In genomic region chr11:98709001-98709741, GRCm38 (mm10) we compare ENCODE assay signal across 7 mouse cellular contexts. TPM values are rescaled to one million over a fixed set of nuclear protein-coding genes. Genes with fewer than 3 reads are reported as not detected.
A peak's percentile ranks its signal among the peaks of the same experiment; 100 is the strongest.
DNase-seq lines count a peak whose midpoint lies in the region; ATAC-seq and TF ChIP-seq lines count a peak whose summit lies in the region.

No protein-coding gene starts in this region.

- H3K4me1 ChIP-seq in E14TG2a.4 (replicated peaks; ENCODE audit: low read depth, low read length): peaks cover 77% of the 10 kb centered on the region
- peaks cover 21% of the 10 kb centered on the region for H3K4me1 ChIP-seq in heart, postnatal 0 days (ENCODE audit: control insufficient read depth, insufficient read depth)
- H3K4me1 ChIP-seq in liver, embryonic 15.5 days (replicated peaks): peaks cover 42% of the 10 kb centered on the region
- peaks cover 28% of the 10 kb centered on the region for H3K4me1 ChIP-seq in stomach, embryonic 15.5 days

- H3K9me3 ChIP-seq in E14TG2a.4 (ENCODE audit: low read length): no peaks in the 10 kb centered on the region
- H3K9me3 ChIP-seq in heart, postnatal 0 days (replicated peaks; ENCODE audit: control insufficient read depth, low read length): no peaks in the 10 kb centered on the region
- H3K9me3 ChIP-seq in liver, embryonic 15.5 days (replicated peaks): no peaks in the 10 kb centered on the region
- no peaks in the 10 kb centered on the region for H3K9me3 ChIP-seq in stomach, embryonic 15.5 days

- TF ChIP-seq CTCF in E14TG2a.4 (conservative IDR thresholded peaks at IDR 0.05; ENCODE audit: low read length): no peak
- no peak for TF ChIP-seq CTCF in heart, postnatal 0 days (IDR thresholded peaks at IDR 0.05; ENCODE audit: low read depth)

- H3K36me3 ChIP-seq in E14TG2a.4 (ENCODE audit: insufficient read depth, low read length): peaks cover 96% of the 10 kb centered on the region
- peaks cover 56% of the 10 kb centered on the region for H3K36me3 ChIP-seq in heart, postnatal 0 days (replicated peaks; ENCODE audit: control insufficient read depth, insufficient read depth, low read length)
- peaks cover 78% of the 10 kb centered on the region for H3K36me3 ChIP-seq in liver, embryonic 15.5 days (replicated peaks)
- peaks cover 43% of the 10 kb centered on the region for H3K36me3 ChIP-seq in stomach, embryonic 15.5 days

- no peak for TF ChIP-seq EP300 in heart, postnatal 0 days (IDR thresholded peaks at IDR 0.05; ENCODE audit: low read depth)

- peak overlapping the region; percentile 8; the same call in 1 of the 2 replicates for H3K4me2 ChIP-seq in heart, postnatal 0 days (ENCODE audit: low read depth, low read length)
- H3K4me2 ChIP-seq in liver, embryonic 15.5 days: no peak overlapping the region
- no peak overlapping the region for H3K4me2 ChIP-seq in stomach, embryonic 15.5 days

- H3K27ac ChIP-seq in heart, postnatal 0 days (ENCODE audit: low read depth): peak overlapping the region; percentile 75
- peak overlapping the region; percentile 48 for H3K27ac ChIP-seq in liver, embryonic 15.5 days (replicated peaks)
- H3K27ac ChIP-seq in stomach, embryonic 15.5 days: peak overlapping the region; percentile 69; the same call in 1 of the 2 replicates

- peak overlapping the region; percentile 26; the same call in 1 of the 2 replicates for H3K4me3 ChIP-seq in E14TG2a.4 (replicated peaks; ENCODE audit: low read length)
- no peak overlapping the region for H3K4me3 ChIP-seq in heart, postnatal 0 days (ENCODE audit: low read depth, low read length)
- no peak overlapping the region for H3K4me3 ChIP-seq in liver, embryonic 15.5 days (replicated peaks)
- no peak overlapping the region for H3K4me3 ChIP-seq in stomach, embryonic 15.5 days (replicated peaks)

- DNase-seq in 3134 (ENCODE audit: extremely low read depth, insufficient read length, low spot score): peak; percentile 90
- no peak for DNase-seq in heart, postnatal 0 days (ENCODE audit: low spot score)
- no peak for DNase-seq in layer of hippocampus, adult 18-20 months (ENCODE audit: low spot score in 2 of 2)
- DNase-seq in layer of hippocampus, postnatal 14 days (ENCODE audit: low spot score in 2 of 2): no peak

- H3K9ac ChIP-seq in heart, postnatal 0 days (replicated peaks; ENCODE audit: low read depth, low read length): no peak overlapping the region
- no peak overlapping the region for H3K9ac ChIP-seq in liver, embryonic 15.5 days
- no peak overlapping the region for H3K9ac ChIP-seq in stomach, embryonic 15.5 days

- no peaks in the 10 kb centered on the region for H3K27me3 ChIP-seq in E14TG2a.4 (ENCODE audit: insufficient read depth, low read length)
- H3K27me3 ChIP-seq in heart, postnatal 0 days (ENCODE audit: control insufficient read depth, insufficient read depth, low read length): no peaks in the 10 kb centered on the region
- H3K27me3 ChIP-seq in liver, embryonic 15.5 days: no peaks in the 10 kb centered on the region
- no peaks in the 10 kb centered on the region for H3K27me3 ChIP-seq in stomach, embryonic 15.5 days (replicated peaks)

- ATAC-seq in heart, postnatal 0 days (ENCODE audit: insufficient read depth, low read depth): no peak
- no peak for ATAC-seq in liver, embryonic 15.5 days (ENCODE audit: insufficient read depth)
- no peak for ATAC-seq in stomach, embryonic 15.5 days (ENCODE audit: insufficient read depth, low FRiP score, low read depth)

- WGBS in heart, postnatal 0 days: 40% methylated on average over 26 of the region's 26 CpGs
- 52% methylated on average over 26 of the region's 26 CpGs for WGBS in liver, embryonic 15.5 days (ENCODE audit: insufficient replicate concordance)
- whole genome bisulfite sequencing in stomach, embryonic 15.5 days: 72% methylated on average over 26 of the region's 26 CpGs

RNA-seq across cellular contexts. Expression of gene Csf3, which starts 8.1 kb away (rescaled TPM):
- 0.23 TPM in 1 of 2 replicates, not detected in the other for total RNA-seq in heart, postnatal 0 days (2014; rRNA removed; ENCODE audit: low replicate concordance)
- polyA plus RNA-seq in heart, postnatal 0 days (2015; fragmentation: Nextera tagmentation; extraction: Ambion mirVana): not detected in 2 replicates
- not detected in 2 replicates for polyA plus RNA-seq in liver, embryonic 15.5 days (2015; fragmentation: Nextera tagmentation; extraction: Ambion mirVana)
- not detected in 2 replicates for polyA plus RNA-seq in stomach, embryonic 15.5 days (2015; fragmentation: Nextera tagmentation; extraction: Ambion mirVana)
- total RNA-seq in layer of hippocampus, adult 18-20 months (2021): not detected
- total RNA-seq in layer of hippocampus, postnatal 14 days (2021): not detected

RNA-seq across cellular contexts. Expression of gene Med24, which starts 20.1 kb away (rescaled TPM):
- 39.9 and 48.0 TPM in 2 replicates for total RNA-seq in heart, postnatal 0 days (2014; rRNA removed; ENCODE audit: low replicate concordance)
- 21.9 and 23.3 TPM in 2 replicates for polyA plus RNA-seq in heart, postnatal 0 days (2015; fragmentation: Nextera tagmentation; extraction: Ambion mirVana)
- 24.2 and 27.7 TPM in 2 replicates for polyA plus RNA-seq in liver, embryonic 15.5 days (2015; fragmentation: Nextera tagmentation; extraction: Ambion mirVana)
- polyA plus RNA-seq in stomach, embryonic 15.5 days (2015; fragmentation: Nextera tagmentation; extraction: Ambion mirVana): 36.4 and 39.7 TPM in 2 replicates
- total RNA-seq in layer of hippocampus, adult 18-20 months (2021): 100 to 1,000 TPM; 126 TPM
- total RNA-seq in layer of hippocampus, postnatal 14 days (2021): 100 to 1,000 TPM; 109 to 110 TPM

RNA-seq across cellular contexts. Expression of gene Psmd3, which starts 26.8 kb away (rescaled TPM):
- total RNA-seq in heart, postnatal 0 days (2014; rRNA removed; ENCODE audit: low replicate concordance): 96.4 and 130 TPM in 2 replicates
- polyA plus RNA-seq in heart, postnatal 0 days (2015; fragmentation: Nextera tagmentation; extraction: Ambion mirVana): 134 and 147 TPM in 2 replicates
- 102 and 109 TPM in 2 replicates for polyA plus RNA-seq in liver, embryonic 15.5 days (2015; fragmentation: Nextera tagmentation; extraction: Ambion mirVana)
- polyA plus RNA-seq in stomach, embryonic 15.5 days (2015; fragmentation: Nextera tagmentation; extraction: Ambion mirVana): 180 and 190 TPM in 2 replicates
- 100 to 1,000 TPM; 126 to 131 TPM for total RNA-seq in layer of hippocampus, adult 18-20 months (2021)
- 100 to 1,000 TPM; 122 to 126 TPM for total RNA-seq in layer of hippocampus, postnatal 14 days (2021)

RNA-seq across cellular contexts. Expression of gene Thra, which starts 31.3 kb away (rescaled TPM):
- 188 and 234 TPM in 2 replicates for total RNA-seq in heart, postnatal 0 days (2014; rRNA removed; ENCODE audit: low replicate concordance)
- 40.8 and 44.0 TPM in 2 replicates for polyA plus RNA-seq in heart, postnatal 0 days (2015; fragmentation: Nextera tagmentation; extraction: Ambion mirVana)
- 7.2 and 7.6 TPM in 2 replicates for polyA plus RNA-seq in liver, embryonic 15.5 days (2015; fragmentation: Nextera tagmentation; extraction: Ambion mirVana)
- 42.7 and 44.7 TPM in 2 replicates for polyA plus RNA-seq in stomach, embryonic 15.5 days (2015; fragmentation: Nextera tagmentation; extraction: Ambion mirVana)
- 1,000 to 10,000 TPM; 1,110 to 1,111 TPM for total RNA-seq in layer of hippocampus, adult 18-20 months (2021)
- 1,000 to 10,000 TPM; 1,264 to 1,291 TPM for total RNA-seq in layer of hippocampus, postnatal 14 days (2021)

RNA-seq across cellular contexts. Expression of gene Gsdma, which starts 45.0 kb away (rescaled TPM):
- not detected in 2 replicates for total RNA-seq in heart, postnatal 0 days (2014; rRNA removed; ENCODE audit: low replicate concordance)
- not detected in 2 replicates for polyA plus RNA-seq in heart, postnatal 0 days (2015; fragmentation: Nextera tagmentation; extraction: Ambion mirVana)
- polyA plus RNA-seq in liver, embryonic 15.5 days (2015; fragmentation: Nextera tagmentation; extraction: Ambion mirVana): not detected in 2 replicates
- 0.18 and 0.80 TPM in 2 replicates for polyA plus RNA-seq in stomach, embryonic 15.5 days (2015; fragmentation: Nextera tagmentation; extraction: Ambion mirVana)
- total RNA-seq in layer of hippocampus, adult 18-20 months (2021): not detected
- total RNA-seq in layer of hippocampus, postnatal 14 days (2021): not detected
